Mouse (Mus musculus): ENCODE results near the gene Zmynd10. TPM values are rescaled to one million over a fixed set of nuclear protein-coding genes. Genes with fewer than 3 reads are reported as not detected.
A peak's percentile ranks its signal among the peaks of the same experiment; 100 is the strongest.

Gene Zmynd10
- total and polyA plus RNA-seq, 3 experiments, result 1.3 TPM; not detected in 2

- WGBS, result 14% methylated on average over 16 of the region's 16 CpGs
- peak; percentile 84 to 85 for DNase-seq
- Histone ChIP-seq H3K79me2 (replicated peaks; ENCODE audit: control insufficient read depth, insufficient read depth, low read length) (no peaks in the 10 kb centered on the region), H3K27ac (peak within 1 kb of the TSS; percentile 79), H3K9ac (ENCODE audit: low read depth, low read length) (peak within 1 kb of the TSS; percentile 77), H3K36me3 (ENCODE audit: control insufficient read depth, insufficient read depth, low read length) (no peaks in the 10 kb centered on the region), H3K27me3 (ENCODE audit: control insufficient read depth, insufficient read depth, low read length) (no peaks in the 10 kb centered on the region), H3K4me3 (peak within 1 kb of the TSS; percentile 52), H3K4me1 (ENCODE audit: control insufficient read depth, insufficient read depth, low read length) (peaks cover 20% of the 10 kb centered on the region)
- intact Hi-C loops (cut with DNase I), result no loop called here
- TF ChIP-seq POLR2A (IDR thresholded peaks at IDR 0.05; ENCODE audit: insufficient read depth, low read depth, low read length) (peak; percentile 94), EP300 (IDR thresholded peaks at IDR 0.05; ENCODE audit: insufficient read depth, low read depth, low read length) (0 out of 2 replicates have a peak, but pooled peaks have one; percentile 7), CTCF (IDR thresholded peaks at IDR 0.05) (no peak)
Measured at GRCm38 (mm10) chr9:107576357-107577107, 29.4 kb downstream of the Zmynd10 start, which contains the start of gene Hyal1. Gene Hyal1 (plus strand): TSS chr9:107576927.

GRCm38 (mm10) chr9:107577871-107578270 is 30.8 kb downstream of the Zmynd10 start:
- no peak for DNase-seq
- TF ChIP-seq CTCF (IDR thresholded peaks at IDR 0.05) (no peak), EP300 (IDR thresholded peaks at IDR 0.05; ENCODE audit: insufficient read depth, low read depth, low read length) (no peak), POLR2A (IDR thresholded peaks at IDR 0.05; ENCODE audit: insufficient read depth, low read depth, low read length) (no peak)
- no peaks in the 10 kb centered on the region for H3K27me3 ChIP-seq (ENCODE audit: control insufficient read depth, insufficient read depth, low read length)
- no peak overlapping the region for H3K9ac ChIP-seq (ENCODE audit: low read depth, low read length)
- H3K36me3 ChIP-seq (ENCODE audit: control insufficient read depth, insufficient read depth, low read length), result no peaks in the 10 kb centered on the region
- intact Hi-C loops (cut with DNase I), result no loop called here
- no peak overlapping the region for H3K4me3 ChIP-seq
- H3K4me1 ChIP-seq (ENCODE audit: control insufficient read depth, insufficient read depth, low read length), result peaks cover 15% of the 10 kb centered on the region
- 86% methylated on average over 10 of the region's 10 CpGs for WGBS
- no peak overlapping the region for H3K27ac ChIP-seq
- no peaks in the 10 kb centered on the region for H3K79me2 ChIP-seq (replicated peaks; ENCODE audit: control insufficient read depth, insufficient read depth, low read length)

GRCm38 (mm10) chr9:107578587-107578986 is 31.5 kb downstream of the Zmynd10 start, which contains the start of gene Naa80:
Gene Naa80 (plus strand): TSS chr9:107578887.
- WGBS, result 74% methylated on average over 3 of the region's 3 CpGs
- DNase-seq, result no peak
- Histone ChIP-seq H3K27ac (no peak within 1 kb of the TSS; the same call in 1 of the 2 replicates), H3K9ac (ENCODE audit: low read depth, low read length) (no peak within 1 kb of the TSS), H3K4me3 (no peak within 1 kb of the TSS), H3K4me1 (ENCODE audit: control insufficient read depth, insufficient read depth, low read length) (peaks cover 15% of the 10 kb centered on the region), H3K27me3 (ENCODE audit: control insufficient read depth, insufficient read depth, low read length) (no peaks in the 10 kb centered on the region), H3K36me3 (ENCODE audit: control insufficient read depth, insufficient read depth, low read length) (no peaks in the 10 kb centered on the region), H3K79me2 (replicated peaks; ENCODE audit: control insufficient read depth, insufficient read depth, low read length) (no peaks in the 10 kb centered on the region)
- no peak for TF ChIP-seq POLR2A (IDR thresholded peaks at IDR 0.05; ENCODE audit: insufficient read depth, low read depth, low read length)
- TF ChIP-seq CTCF (IDR thresholded peaks at IDR 0.05), result no peak
- TF ChIP-seq EP300 (IDR thresholded peaks at IDR 0.05; ENCODE audit: insufficient read depth, low read depth, low read length), result no peak
- intact Hi-C loops (cut with DNase I), result no loop called here

GRCm38 (mm10) chr9:107579023-107579900 is 32.2 kb downstream of the Zmynd10 start:
- peaks cover 15% of the 10 kb centered on the region for H3K4me1 ChIP-seq (ENCODE audit: control insufficient read depth, insufficient read depth, low read length)
- H3K27me3 ChIP-seq (ENCODE audit: control insufficient read depth, insufficient read depth, low read length), result no peaks in the 10 kb centered on the region
- H3K79me2 ChIP-seq (replicated peaks; ENCODE audit: control insufficient read depth, insufficient read depth, low read length), result no peaks in the 10 kb centered on the region
- H3K9ac ChIP-seq (ENCODE audit: low read depth, low read length), result no peak overlapping the region
- intact Hi-C loops (cut with DNase I), result no loop called here
- no peak for DNase-seq
- TF ChIP-seq EP300 (IDR thresholded peaks at IDR 0.05; ENCODE audit: insufficient read depth, low read depth, low read length), result no peak
- TF ChIP-seq CTCF (IDR thresholded peaks at IDR 0.05), result no peak
- 93% methylated on average over 14 of the region's 14 CpGs for WGBS
- H3K36me3 ChIP-seq (ENCODE audit: control insufficient read depth, insufficient read depth, low read length), result no peaks in the 10 kb centered on the region
- H3K4me3 ChIP-seq, result no peak overlapping the region
- H3K27ac ChIP-seq, result peak overlapping the region; percentile 95; the same call in 1 of the 2 replicates

GRCm38 (mm10) chr9:107580501-107581317 is 33.6 kb downstream of the Zmynd10 start, which contains the start of gene Hyal3:
Gene Hyal3 (plus strand): TSS chr9:107580818.
- TF ChIP-seq POLR2A (IDR thresholded peaks at IDR 0.05; ENCODE audit: insufficient read depth, low read depth, low read length), result peak; percentile 92
- TF ChIP-seq EP300 (IDR thresholded peaks at IDR 0.05; ENCODE audit: insufficient read depth, low read depth, low read length), result peak; percentile 75; the same call in 1 of the 2 replicates
- no peak for TF ChIP-seq CTCF (IDR thresholded peaks at IDR 0.05)
- Histone ChIP-seq H3K4me3 (peak within 1 kb of the TSS; percentile 72), H3K36me3 (ENCODE audit: control insufficient read depth, insufficient read depth, low read length) (no peaks in the 10 kb centered on the region), H3K79me2 (replicated peaks; ENCODE audit: control insufficient read depth, insufficient read depth, low read length) (no peaks in the 10 kb centered on the region), H3K27ac (peak within 1 kb of the TSS; percentile 95), H3K27me3 (ENCODE audit: control insufficient read depth, insufficient read depth, low read length) (no peaks in the 10 kb centered on the region), H3K4me1 (ENCODE audit: control insufficient read depth, insufficient read depth, low read length) (peaks cover 15% of the 10 kb centered on the region), H3K9ac (ENCODE audit: low read depth, low read length) (peak within 1 kb of the TSS; percentile 78)
- WGBS, result under 1% methylated on average over 32 of the region's 32 CpGs
- intact Hi-C loops (cut with DNase I), result no loop called here
- peak; percentile 89 to 93 for DNase-seq

Measured in heart, adult 2 months (tissue).